Mouse (Mus musculus) heart, postnatal 0 days (tissue): ENCODE data around the gene Fbrs.

ENCODE experiments used
- CTCF ChIP-seq: IDR thresholded peaks from 2 replicates; pipeline ENCODE4 v1.5.1; 2016; ENCODE audit warnings: antibody characterized with exemption, control low read depth, low read depth
- EP300 ChIP-seq: IDR thresholded peaks from 2 replicates; pipeline ENCODE4 v1.6.1; 2016; ENCODE audit warnings: antibody characterized with exemption, low read depth

DNA sequence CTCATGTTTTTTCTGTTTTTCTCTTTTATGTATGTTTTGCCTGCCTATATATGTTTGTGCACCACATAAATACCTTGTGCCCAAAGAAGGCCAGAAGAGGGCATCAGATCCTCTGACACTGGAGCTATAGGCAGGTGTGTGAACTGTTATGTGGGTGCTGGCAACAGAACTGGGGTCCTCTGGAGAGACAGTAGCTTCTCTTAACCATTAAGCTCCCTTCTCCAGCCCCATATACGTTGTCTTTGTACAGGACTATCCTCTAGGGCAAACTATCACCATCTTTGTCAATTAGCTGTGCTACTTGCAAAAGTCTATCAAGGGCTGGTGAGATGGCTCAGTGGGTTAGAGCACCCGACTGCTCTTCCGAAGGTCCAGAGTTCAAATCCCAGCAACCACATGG is 29.3 kb downstream of the Fbrs start:
- TF ChIP-seq CTCF (no peak), EP300 (no peak)
